Mouse (Mus musculus) frontal cortex, postnatal 14 days (tissue): ENCODE measurements around the gene Zfp384.

ENCODE experiments used
- DNase-seq, 2 experiments: peaks; one replicate each; pipeline ENCODE4 v3.0.0; 2022; ENCODE audit warnings: low spot score in 2 of 2

The Zfp384 gene

DNA sequence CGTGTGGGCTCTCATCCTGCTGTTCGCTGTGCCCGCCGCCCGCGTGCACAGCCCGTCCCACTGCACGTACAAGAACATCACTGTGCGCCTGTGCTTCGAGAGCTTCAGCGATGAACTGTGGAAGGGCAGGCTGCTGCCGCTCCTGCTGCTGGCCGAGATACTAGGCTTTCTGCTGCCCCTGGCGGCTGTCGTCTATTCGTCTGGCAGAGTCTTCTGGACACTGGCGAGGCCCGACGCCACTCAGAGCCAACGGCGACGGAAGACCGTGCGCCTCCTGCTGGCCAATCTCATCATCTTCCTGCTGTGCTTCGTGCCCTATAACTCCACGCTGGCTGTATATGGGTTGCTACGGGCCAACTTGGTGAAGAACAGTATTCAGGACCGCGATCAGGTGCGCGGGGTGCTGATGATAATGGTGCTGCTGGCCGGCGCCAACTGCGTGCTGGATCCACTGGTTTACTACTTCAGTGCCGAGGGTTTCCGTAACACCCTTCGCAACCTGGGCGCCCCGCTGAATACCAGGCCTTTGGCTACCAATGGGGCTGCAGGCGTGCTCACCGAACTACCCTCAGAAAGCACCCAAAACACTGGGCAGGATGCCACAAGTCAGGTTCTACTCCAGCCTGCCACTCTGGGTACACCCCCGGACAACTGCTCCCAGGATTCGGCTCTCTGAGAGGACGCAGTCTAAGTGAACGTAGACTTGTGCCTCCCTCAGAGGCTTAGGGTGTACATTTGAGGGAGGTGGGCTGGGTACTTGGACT, 73.0 kb downstream of the Zfp384 start:
- DNase-seq = peak; percentile 75 to 79

DNA sequence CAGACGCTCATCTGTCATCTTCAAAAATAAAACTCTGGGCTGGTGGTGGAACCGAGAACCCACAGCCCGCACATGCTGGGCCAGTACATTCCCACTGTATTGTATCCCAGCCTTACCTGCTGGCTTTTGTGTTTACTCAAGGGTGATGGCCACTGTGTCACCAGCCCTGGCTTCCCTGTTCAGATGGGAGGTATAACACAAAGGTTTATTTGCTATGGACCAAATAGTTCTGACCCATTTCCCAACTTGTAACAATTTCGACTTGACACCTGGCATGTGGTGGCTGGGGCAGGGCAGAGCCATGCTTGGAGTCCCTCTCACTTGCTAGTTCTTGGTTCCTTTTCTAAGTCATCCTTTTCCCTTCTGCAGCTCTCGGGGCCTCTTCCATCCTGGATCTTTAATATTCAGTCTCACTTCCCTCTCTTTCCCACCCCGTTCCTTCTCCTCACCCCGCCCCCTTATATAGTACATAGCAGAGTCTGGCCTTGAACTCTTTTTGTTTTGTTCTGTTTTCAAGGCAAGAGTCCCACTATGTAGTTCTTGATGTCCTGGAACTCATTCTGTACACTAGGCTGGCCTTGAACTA, 73.9 kb downstream of the Zfp384 start:
- no peak for DNase-seq

DNA sequence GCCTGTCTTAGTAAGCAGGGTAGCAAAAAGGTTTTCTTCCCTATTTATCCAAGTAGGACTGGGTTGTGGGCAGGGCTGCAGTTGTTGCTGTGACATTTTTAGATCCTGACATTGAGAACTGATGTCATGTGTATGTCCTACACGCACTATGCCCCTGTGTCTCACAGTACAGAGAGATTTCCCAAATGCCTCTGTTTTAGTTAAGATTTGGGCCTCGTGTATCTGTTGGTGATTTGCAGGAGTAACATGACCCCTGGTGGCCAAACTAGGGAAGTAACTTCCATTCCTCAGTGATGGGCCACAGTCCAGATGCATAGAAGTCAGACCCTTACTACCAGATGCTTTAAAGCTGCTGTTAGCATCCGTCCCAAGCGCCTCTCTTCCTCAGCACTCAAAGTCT, 75.5 kb downstream of the Zfp384 start:
- peak in 1 of 2 experiments; percentile 63 for DNase-seq
